Mouse (Mus musculus): Measurements from ENCODE around the gene Traf1. TPM values are rescaled to one million over a fixed set of nuclear protein-coding genes. Genes with fewer than 3 reads are reported as not detected.

Traf1 gene
- total RNA-seq, 1 experiment from 2014 or later, result 1.9 TPM

DNA sequence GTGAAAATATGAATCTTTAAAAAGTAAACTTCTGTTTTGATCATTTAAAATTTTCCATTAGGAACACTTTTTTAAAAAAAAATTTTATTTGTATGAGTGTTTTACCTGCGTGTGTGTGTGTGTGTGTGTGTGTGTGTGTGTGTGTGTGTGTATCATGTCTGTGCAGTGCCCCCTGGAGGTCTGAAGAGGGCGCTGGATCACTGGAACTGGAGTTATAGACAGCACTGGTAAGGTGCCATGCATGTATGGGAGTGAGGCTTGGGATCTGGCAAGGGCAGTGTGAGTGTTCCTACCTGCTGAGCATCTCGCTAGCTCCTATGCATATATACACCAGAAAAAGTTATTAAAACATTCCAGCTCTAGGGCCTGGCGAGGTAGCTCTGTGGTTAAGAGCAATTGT lies 59.8 kb downstream of the Traf1 start:
- no peak for DNase-seq

DNA sequence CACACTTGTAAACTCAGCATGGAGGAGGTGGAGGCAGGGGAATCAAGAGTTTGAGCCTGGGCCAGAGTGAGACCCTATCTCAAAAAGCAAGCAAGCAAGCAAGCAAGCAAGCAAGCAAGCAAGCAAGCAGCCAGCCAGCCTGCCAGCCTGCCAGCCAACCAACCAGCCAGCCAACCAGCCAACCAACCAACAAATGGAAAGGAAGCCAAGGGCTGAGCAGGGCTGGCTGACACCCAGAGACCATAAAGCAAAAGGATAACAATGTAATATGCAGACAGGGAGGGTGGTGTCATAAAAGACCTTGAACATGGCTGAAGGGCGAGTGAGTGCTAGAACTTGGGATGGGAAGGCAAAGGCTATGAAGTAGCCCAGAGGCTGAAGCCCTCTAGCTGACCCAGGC lies 61.2 kb downstream of the Traf1 start:
- DNase-seq, result peak; percentile 47

DNA sequence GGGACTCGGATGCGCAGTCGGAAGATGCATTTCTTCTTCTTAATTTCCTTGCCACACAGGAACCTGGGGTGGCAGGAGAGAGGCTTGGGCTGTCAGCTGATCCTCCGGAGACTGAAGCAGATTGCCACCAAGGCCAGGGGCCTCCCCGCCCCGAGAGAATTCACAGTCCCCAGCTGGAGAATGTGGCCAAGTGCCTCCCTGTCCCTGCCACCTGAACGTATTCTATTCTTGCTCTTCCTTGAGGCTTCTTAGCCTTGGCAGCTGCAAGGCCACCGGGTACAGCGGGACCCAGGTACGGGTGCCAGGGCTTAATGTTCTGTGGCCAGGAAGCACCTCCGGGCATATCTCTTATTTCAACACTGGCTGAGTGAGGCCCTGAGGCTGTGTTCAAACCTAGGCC lies 61.9 kb downstream of the Traf1 start:
- DNase-seq, result no peak

GRCm38 (mm10) chr2:34897820-34898219 lies 63.8 kb downstream of the Traf1 start:
- no peak for DNase-seq

GRCm38 (mm10) chr2:34896821-34897460 lies 64.6 kb downstream of the Traf1 start:
- DNase-seq, result no peak

DNA sequence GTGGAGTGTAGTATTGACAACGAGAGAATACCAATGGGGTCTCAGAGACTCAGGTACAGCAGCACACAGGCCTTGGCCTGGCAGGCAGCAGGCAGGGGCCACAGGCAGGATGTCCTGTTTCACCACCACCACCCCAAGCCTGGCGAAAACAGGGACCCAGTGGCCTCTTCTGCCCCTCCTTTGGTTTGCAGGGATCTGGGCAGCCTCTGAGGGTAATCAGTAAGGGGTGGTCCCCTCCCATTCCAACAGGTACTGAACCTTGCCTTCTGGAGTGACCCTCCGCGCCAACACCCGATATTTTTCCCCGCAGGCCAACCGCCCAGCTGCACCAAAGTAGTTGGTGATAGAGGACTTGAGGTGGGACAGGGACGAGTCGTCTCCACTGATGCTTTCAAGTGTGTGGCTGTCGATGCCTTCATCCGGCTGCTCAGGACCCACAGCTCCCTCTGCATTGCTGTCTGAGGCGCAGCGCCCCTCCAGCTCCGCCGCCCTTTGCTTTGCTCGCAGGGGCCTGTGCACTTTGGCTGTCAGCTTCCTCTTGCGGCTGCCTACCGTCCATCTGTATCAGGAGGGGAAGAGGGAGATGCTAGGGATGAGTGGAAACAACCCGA lies 66.0 kb downstream of the Traf1 start:
- no peak for DNase-seq

DNA sequence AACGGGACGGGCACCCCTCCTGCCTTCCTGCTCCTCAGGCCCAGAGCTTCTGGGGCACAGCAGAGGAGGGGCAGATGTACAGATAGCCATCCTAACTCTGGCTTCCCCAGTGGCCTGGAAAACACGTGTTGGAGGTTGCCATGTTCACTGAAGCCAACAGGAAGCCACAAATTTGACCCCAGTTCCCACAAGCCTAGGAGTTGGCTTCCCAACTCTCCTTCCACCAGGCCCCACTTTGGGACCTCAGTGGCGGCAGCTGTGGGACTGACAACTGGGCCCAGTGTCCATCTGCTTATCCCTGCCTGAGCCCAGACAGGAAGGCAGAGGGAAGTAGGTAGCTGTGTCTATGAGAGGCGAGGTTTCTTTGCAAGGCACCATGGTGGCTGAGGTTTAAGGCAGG lies 67.6 kb downstream of the Traf1 start:
- DNase-seq, result no peak

Other genes with a start within 250 kb of the Traf1 start
- gene Gapvd1, start 206.5 kb downstream of the Traf1 start, total RNA-seq (2021), result 63.4 and 81.0 TPM in 2 replicates
- 414 and 491 TPM in 2 replicates for gene Hspa5, start 189.8 kb downstream of the Traf1 start, total RNA-seq (2021)
- 22.6 and 30.6 TPM in 2 replicates for gene Rabepk, start 161.9 kb downstream of the Traf1 start, total RNA-seq (2021)
- gene Fbxw2, start 135.5 kb downstream of the Traf1 start, total RNA-seq (2021), result 60.6 and 69.1 TPM in 2 replicates
- gene Gm34653, start 128.8 kb downstream of the Traf1 start, total RNA-seq (2021), result not detected in 2 replicates
- gene Cutal, start 87.4 kb downstream of the Traf1 start, total RNA-seq (2021), result 0.43 and 0.49 TPM in 2 replicates
- 41.8 and 43.7 TPM in 2 replicates for gene Psmd5, start 86.8 kb downstream of the Traf1 start, total RNA-seq (2021)
- gene Phf19, start 47.7 kb downstream of the Traf1 start, total RNA-seq (2021), result 5.1 and 6.5 TPM in 2 replicates
- gene Hc, start 99.7 kb upstream of the Traf1 start, total RNA-seq (2021), result 3.1 TPM in 1 of 2 replicates, not detected in the other
- 1.0 and 3.5 TPM in 2 replicates for gene AI182371, start 139.8 kb upstream of the Traf1 start, total RNA-seq (2021)
- 26.8 and 28.4 TPM in 2 replicates for gene Cntrl, start 147.7 kb upstream of the Traf1 start, total RNA-seq (2021)
- 236 and 239 TPM in 2 replicates for gene Rab14, start 239.3 kb upstream of the Traf1 start, total RNA-seq (2021)